In genomic region chr10:121493374-121494162, GRCm38 (mm10) we compare ENCODE assay signal across 18 mouse cellular contexts. TPM values are rescaled to one million over a fixed set of nuclear protein-coding genes. Genes with fewer than 3 reads are reported as not detected.
A peak's percentile ranks its signal among the peaks of the same experiment; 100 is the strongest.
DNase-seq lines count a peak whose midpoint lies in the region; ATAC-seq and TF ChIP-seq lines count a peak whose summit lies in the region.
"Had no signal": no experiment of that assay in that cellular context is flagged by ENCODE, and none has a peak within 500 bp of the region (broad histone marks: within the 10 kb centered on the region; RNA-seq: fewer than 3 reads in every experiment).

No protein-coding gene starts in this region.

- H3K27ac ChIP-seq in bone marrow, adult 2 months (ENCODE audit: control insufficient read depth, insufficient read depth, low read depth, low read length, poor library complexity) = peak overlapping the region; percentile 46
- H3K27ac ChIP-seq in intestine, postnatal 0 days (ENCODE audit: low read depth, low read length) = peak overlapping the region; percentile 82
- H3K27ac ChIP-seq in thymus, adult 2 months (ENCODE audit: control insufficient read depth, insufficient read depth, low read length) = no peak overlapping the region
- H3K27ac ChIP-seq: gastrocnemius, adult 2 months; hindbrain, embryonic 15.5 days had no signal

- H3K4me2 ChIP-seq in intestine, postnatal 0 days (replicated peaks; ENCODE audit: low read depth) = peak overlapping the region; percentile 21; the same call in 1 of the 2 replicates
- H3K4me2 ChIP-seq: hindbrain, embryonic 15.5 days had no signal

- TF ChIP-seq POLR2A in bone marrow, adult 2 months (IDR thresholded peaks at IDR 0.05; ENCODE audit: borderline replicate concordance, control insufficient read depth, low read depth, low read length) = no peak
- TF ChIP-seq POLR2A in thymus, adult 2 months (IDR thresholded peaks at IDR 0.05; ENCODE audit: control insufficient read depth, extremely low read depth, insufficient read depth, low read length, poor library complexity) = no peak

- intact Hi-C loops in heart, postnatal 14 days (cut with DNase I) = no loop called here

- no peaks in the 10 kb centered on the region for H3K9me3 ChIP-seq in intestine, postnatal 0 days (ENCODE audit: control insufficient read depth)
- H3K9me3 ChIP-seq: hindbrain, embryonic 15.5 days had no signal

- H3K9ac ChIP-seq in intestine, postnatal 0 days (ENCODE audit: low read depth, low read length) = no peak overlapping the region
- H3K9ac ChIP-seq: hindbrain, embryonic 15.5 days had no signal

- WGBS in bone marrow, adult 2 months = 54% methylated on average over 9 of the region's 9 CpGs
- 34% methylated on average over 9 of the region's 9 CpGs for WGBS in intestine, postnatal 0 days
- WGBS in thymus, adult 2 months = 61% methylated on average over 9 of the region's 9 CpGs

- peaks cover 14% of the 10 kb centered on the region for H3K4me1 ChIP-seq in bone marrow, adult 2 months (ENCODE audit: control insufficient read depth, insufficient read depth, low read length)
- peaks cover 11% of the 10 kb centered on the region; the same call in 1 of the 2 replicates for H3K4me1 ChIP-seq in intestine, postnatal 0 days (replicated peaks; ENCODE audit: control insufficient read depth, insufficient read depth, low read length)
- H3K4me1 ChIP-seq in thymus, adult 2 months (replicated peaks; ENCODE audit: control insufficient read depth, insufficient read depth, low read length) = peaks cover 23% of the 10 kb centered on the region
- H3K4me1 ChIP-seq: hindbrain, embryonic 15.5 days had no signal

- H3K36me3 ChIP-seq in intestine, postnatal 0 days (ENCODE audit: control insufficient read depth, insufficient read depth) = no peaks in the 10 kb centered on the region
- H3K36me3 ChIP-seq in thymus, adult 2 months (ENCODE audit: control insufficient read depth, insufficient read depth, low read length) = no peaks in the 10 kb centered on the region
- H3K36me3 ChIP-seq: hindbrain, embryonic 15.5 days had no signal

- no peak for TF ChIP-seq CTCF in bone marrow, adult 2 months (IDR thresholded peaks at IDR 0.05; ENCODE audit: control insufficient read depth, insufficient read depth, low read length)
- no peak for TF ChIP-seq CTCF in intestine, postnatal 0 days (IDR thresholded peaks at IDR 0.05; ENCODE audit: low read depth)
- TF ChIP-seq CTCF in thymus, adult 2 months (IDR thresholded peaks at IDR 0.05; ENCODE audit: borderline replicate concordance, control insufficient read depth, extremely low read depth, insufficient read depth, low read length, poor library complexity) = no peak

- no peak overlapping the region for H3K4me3 ChIP-seq in bone marrow, adult 2 months (replicated peaks; ENCODE audit: control insufficient read depth, low read depth, low read length)
- H3K4me3 ChIP-seq in intestine, postnatal 0 days (ENCODE audit: low read depth, low read length) = no peak overlapping the region
- no peak overlapping the region for H3K4me3 ChIP-seq in thymus, adult 2 months (ENCODE audit: control insufficient read depth, insufficient read depth, low read length)
- H3K4me3 ChIP-seq: erythroblast, embryonic 14.5 days; gastrocnemius, adult 2 months; hindbrain, embryonic 15.5 days had no signal

- H3K27me3 ChIP-seq in intestine, postnatal 0 days (replicated peaks; ENCODE audit: control insufficient read depth, insufficient read depth, low read length) = no peaks in the 10 kb centered on the region
- H3K27me3 ChIP-seq in thymus, adult 2 months (ENCODE audit: control insufficient read depth, insufficient read depth, low read length) = no peaks in the 10 kb centered on the region
- H3K27me3 ChIP-seq: hindbrain, embryonic 15.5 days had no signal

- peak; percentile 34 to 43 for DNase-seq in kidney, adult 8-10 months
- DNase-seq in kidney, postnatal 25 days = no peak
- no peak for DNase-seq in frontal cortex, postnatal 10 days (ENCODE audit: low spot score in 2 of 2)
- no peak for DNase-seq in thymus, adult 2 months
- DNase-seq in heart, postnatal 14 days = no peak
- DNase-seq: adrenal gland, adult 8-10 months; cerebellum, adult 9-10 months; gastrocnemius, adult 2 months; heart, adult 18-20 months; kidney, postnatal 14 days; lung, adult 18-20 months; thymus, postnatal 4 days had no signal

- peak; percentile 96 for ATAC-seq in intestine, postnatal 0 days
- ATAC-seq in monocyte, adult 5-6 weeks (replicated peaks; ENCODE audit: insufficient number of reproducible peaks, low FRiP score, low TSS enrichment, poor library complexity, severe bottlenecking) = peak; percentile 37
- ATAC-seq: forebrain, embryonic 16.5 days had no signal

RNA-seq across cellular contexts. Expression of gene Rassf3, which starts 17.4 kb away (rescaled TPM):
- polyA plus RNA-seq in bone marrow, adult 2 months (2011; ENCODE audit: insufficient read depth, insufficient read length, low replicate concordance, missing spikeins) = 18.8 and 41.2 TPM in 2 replicates
- 16.7 and 18.1 TPM in 2 replicates for polyA plus RNA-seq in intestine, postnatal 0 days (2015; fragmentation: Nextera tagmentation; extraction: Ambion mirVana)
- total RNA-seq in monocyte, adult 5-6 weeks (2017) = 80.1 to 98.6 TPM (median 93.0 TPM) in 3 replicates
- polyA plus RNA-seq in thymus, adult 2 months (2012; rRNA removed) = 12.9 and 15.5 TPM in 2 replicates
- 100 to 1,000 TPM; 120 to 125 TPM for total RNA-seq in heart, postnatal 14 days (2021)

Comparison
In these comparisons a context has a peak if more than half of its experiments do, and no peak if none do; other contexts are left out.
1. DNase-seq: peak in kidney, adult 8-10 months (2 of 2); none in kidney, postnatal 25 days (0 of 2), frontal cortex, postnatal 10 days (0 of 2), thymus, adult 2 months (single experiment) and heart, postnatal 14 days (0 of 2).